Mouse (Mus musculus) brain, embryonic 14.5 days (tissue): ENCODE results near the gene Srebf2. TPM values are rescaled to one million over a fixed set of nuclear protein-coding genes. Genes with fewer than 3 reads are reported as not detected.

Experiments used
- DNase-seq: peaks from one replicate; pipeline ENCODE4 v3.0.0-alpha.2; 2011; ENCODE audit warnings: low read depth
- CTCF ChIP-seq: fragments of 200-500 bp; IDR thresholded peaks from 2 replicates; pipeline ENCODE4 v1.5.1; 2012; ENCODE audit warnings: inconsistent platforms, mild to moderate bottlenecking, moderate library complexity, borderline replicate concordance; ENCODE audit not compliant: insufficient read depth, insufficient read length; ENCODE audit errors: extremely low read depth
- POLR2A ChIP-seq: fragments of 200-500 bp; IDR thresholded peaks from 2 replicates; pipeline ENCODE4 v1.6.1; 2012; ENCODE audit warnings: mild to moderate bottlenecking, inconsistent platforms, borderline replicate concordance; ENCODE audit not compliant: poor library complexity, insufficient read depth, insufficient read length, severe bottlenecking; ENCODE audit errors: extremely low read depth
- polyA plus RNA-seq: library from polyadenylated mRNA; depleted of rRNA; stranded (reverse); fragments of >200 nt; gene quantifications from 2 replicates; pipeline ENCODE4 v1.2.3, GENCODE M21; 2012

Gene Srebf2
- polyA plus RNA-seq, 1 experiment, result 230 TPM

DNA sequence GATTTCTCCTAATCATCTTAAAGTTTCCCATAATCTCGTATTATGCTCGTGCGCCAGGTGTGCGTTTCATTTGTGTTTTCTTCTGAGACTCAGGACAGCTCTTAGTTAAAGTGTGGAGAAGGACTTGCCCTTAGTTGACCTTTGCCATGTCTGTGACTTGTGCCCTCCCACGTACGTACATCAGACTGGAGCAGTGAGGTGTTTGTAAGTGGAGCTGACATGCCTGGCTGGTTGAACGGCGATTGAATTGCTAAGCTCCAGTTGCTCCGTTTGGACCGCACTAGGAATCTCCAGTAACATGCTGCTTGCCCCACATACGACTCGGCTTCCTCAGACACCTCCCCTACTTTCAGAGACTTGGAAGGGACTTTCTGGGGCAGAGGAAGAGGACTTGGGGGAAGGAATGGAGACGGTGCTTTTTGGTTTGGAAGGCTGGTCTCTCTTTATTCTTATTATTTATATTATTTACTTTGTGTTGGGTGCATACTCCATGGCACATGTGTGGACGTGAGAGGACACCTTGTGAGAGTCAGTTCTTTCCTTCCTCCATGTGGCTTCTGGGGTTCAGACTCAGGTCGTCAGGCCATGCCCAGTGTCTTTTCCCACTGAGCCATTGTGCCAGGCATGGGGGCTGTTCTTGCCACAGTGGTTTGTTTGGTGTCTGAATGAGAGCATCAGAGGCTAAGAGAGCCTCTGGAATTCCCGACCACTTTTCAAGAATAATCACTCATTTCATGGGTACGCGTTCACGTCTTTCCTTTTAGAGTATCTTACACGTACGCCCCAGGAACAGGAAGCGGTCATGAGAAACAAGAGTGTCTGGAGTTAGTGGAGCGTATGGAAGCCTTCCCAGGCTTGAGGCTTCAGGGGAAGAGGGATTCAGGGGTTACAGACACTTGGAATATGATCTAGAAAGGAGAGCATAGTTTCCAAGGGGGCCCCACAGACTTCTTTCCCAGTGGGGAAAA lies 20.5 kb downstream of the Srebf2 start:
- DNase-seq, result no peak
- TF ChIP-seq POLR2A (no peak), CTCF (no peak)

DNA sequence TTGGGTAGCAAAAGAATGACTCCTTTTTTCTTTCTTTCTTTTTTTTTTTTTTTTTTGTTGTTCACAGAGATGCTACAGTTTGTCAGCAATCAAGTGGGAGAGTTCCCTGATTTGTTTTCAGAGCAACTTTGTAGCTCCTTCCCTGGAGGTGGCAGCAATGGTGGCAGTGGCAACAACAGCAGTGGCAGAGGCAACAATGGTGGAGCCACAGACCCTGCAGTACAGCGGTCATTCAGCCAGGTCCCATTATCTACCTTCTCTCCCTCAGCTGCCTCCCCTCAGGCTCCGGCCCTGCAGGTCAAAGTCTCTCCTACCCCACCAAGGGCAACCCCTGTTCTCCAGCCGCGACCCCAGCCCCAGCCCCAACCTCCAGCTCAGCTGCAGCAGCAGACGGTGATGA lies 22.7 kb downstream of the Srebf2 start:
- no peak for DNase-seq
- TF ChIP-seq CTCF (no peak), POLR2A (no peak)

DNA sequence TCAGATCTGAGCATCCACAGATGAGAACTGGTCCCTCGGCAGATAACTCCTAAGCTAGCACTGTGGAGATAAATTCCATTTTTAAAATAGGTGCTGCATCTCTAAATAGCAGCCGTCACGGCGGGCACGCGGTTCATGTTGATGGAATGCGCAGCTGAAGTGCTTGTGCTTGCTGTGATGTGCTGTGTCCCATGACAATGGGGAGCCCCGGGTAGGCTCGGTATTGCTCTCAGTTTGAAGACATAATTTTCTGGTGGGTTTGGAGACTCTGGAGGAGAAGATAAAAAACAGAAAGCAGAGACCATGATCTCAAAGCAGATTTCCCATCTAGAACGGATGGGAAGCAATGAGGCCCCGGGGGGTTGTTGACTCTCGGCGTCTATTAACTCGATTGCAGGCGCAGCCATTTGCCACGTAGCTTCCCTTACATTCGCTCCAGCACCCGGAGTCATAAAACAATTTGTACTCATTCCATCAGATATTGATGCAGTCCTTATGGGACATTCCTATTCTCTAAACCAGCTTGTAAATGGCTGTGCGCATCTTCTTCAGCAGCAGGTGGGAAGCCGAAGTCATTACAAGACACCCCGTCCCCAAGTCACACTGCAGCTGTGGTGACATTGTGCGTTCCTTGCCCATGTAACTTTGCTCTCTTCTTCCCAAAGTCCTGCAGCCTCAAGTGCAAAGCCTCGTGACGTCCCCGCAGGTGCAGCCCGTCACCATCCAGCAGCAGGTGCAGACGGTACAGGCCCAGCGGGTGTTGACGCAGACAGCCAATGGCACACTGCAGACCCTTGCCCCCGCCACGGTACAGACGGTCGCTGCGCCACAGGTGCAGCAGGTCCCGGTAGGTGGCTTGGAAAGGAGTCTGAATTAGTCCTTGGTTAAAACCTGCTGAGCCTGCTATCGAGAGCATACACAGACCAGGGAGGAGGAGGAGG lies 23.7 kb downstream of the Srebf2 start:
- DNase-seq, result no peak
- TF ChIP-seq POLR2A, result no peak
- TF ChIP-seq CTCF, result no peak

DNA sequence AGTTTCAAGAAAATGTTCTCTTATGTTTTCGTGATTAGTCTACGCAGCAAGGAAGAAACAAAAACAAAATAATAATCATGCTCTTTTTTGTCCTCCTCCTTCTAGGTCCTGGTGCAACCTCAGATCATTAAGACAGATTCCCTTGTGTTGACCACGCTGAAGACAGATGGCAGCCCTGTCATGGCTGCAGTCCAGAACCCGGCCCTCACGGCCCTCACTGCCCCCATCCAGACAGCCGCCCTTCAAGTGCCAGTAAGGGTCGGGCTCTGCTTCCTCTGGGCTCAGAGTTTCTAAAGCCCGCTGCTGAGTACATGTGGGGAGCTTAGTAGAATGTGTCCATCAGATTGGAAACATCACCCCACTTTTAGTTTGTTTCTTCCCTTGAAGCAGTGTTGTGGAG lies 25.7 kb downstream of the Srebf2 start:
- DNase-seq, result peak; percentile 25
- TF ChIP-seq CTCF (no peak), POLR2A (no peak)

DNA sequence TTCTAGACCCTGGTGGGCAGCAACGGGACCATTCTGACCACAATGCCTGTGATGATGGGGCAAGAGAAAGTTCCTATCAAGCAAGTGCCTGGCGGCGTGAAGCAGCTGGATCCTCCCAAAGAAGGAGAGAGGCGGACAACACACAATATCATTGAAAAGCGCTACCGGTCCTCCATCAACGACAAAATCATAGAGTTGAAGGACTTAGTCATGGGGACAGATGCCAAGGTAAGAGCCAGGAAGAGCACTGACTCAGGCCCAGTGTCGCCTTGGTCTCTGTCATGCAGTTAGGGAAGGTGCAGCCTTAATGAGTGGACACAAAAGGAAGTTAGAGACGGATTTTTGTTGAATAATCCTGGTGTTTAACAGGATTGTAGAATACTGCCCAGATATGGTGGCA lies 28.1 kb downstream of the Srebf2 start:
- no peak for DNase-seq
- TF ChIP-seq POLR2A, result no peak
- TF ChIP-seq CTCF, result no peak

DNA sequence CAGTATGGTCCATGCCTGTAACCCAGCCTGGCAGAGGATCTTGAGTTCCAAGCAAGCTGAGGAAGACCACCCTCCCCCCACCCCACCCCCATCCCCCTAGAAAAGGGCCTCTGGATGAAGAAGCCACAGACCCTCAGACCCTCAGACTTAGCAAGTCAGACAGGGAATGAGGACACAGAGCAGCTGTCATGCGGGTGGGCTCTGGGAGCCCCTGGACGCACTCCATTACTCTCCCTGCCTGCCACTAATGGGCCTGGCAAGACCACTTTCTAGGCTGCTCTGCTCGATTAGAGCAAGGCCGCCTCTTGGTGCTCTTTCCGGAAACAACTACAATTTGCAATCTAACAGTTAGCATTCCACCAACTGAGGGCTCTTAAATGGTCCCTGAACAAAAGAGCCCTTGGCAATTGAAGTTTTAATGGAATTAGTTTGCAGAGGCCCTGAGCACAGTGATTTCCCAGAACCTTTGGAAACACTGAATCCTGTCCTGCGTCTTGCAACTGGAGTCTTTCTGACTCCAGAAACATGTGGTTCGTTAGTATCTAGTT lies 30.8 kb downstream of the Srebf2 start:
- no peak for DNase-seq
- TF ChIP-seq CTCF (no peak), POLR2A (no peak)

DNA sequence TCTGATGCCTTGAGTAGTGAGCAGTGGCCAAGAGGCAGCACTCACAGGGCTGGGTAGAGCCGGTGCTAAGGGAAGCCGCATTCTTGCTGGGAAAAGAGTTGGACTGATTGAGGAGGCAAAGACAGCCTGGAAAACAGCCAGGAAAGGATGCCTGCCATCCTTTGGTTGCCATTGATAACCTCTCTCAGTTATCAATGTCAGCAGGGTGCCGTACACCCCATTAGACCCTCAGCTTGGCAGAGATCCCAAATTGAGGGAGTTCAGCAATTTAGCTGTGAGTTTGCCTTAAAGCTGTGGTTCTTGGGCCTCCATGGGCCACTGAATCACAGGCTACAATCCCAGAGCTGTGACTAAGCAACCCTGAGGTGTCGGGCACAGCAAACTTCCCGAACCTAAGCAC lies 34.1 kb downstream of the Srebf2 start:
- no peak for DNase-seq
- TF ChIP-seq CTCF (no peak), POLR2A (no peak)

DNA sequence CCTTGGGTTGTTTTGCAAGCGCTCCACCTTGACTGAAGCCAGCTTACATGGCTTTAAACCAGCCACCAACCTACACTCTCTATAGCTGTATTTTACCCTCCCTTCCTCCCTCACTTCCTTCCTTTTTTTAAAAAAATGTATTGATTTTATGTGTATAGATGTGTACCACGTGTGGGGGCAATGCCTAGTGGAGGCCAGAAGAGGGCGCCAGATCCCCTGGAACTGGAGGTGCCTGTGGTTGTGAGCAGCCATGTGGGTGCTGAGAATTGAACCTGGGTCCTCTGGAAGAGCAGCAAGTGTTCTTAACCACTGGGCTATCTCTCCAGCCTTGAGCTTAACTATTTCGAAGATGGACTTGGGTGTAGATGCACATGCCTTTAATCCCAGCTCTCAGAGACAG lies 35.3 kb downstream of the Srebf2 start:
- TF ChIP-seq CTCF (peak; percentile 23; the same call in 1 of the 2 replicates), POLR2A (no peak)
- DNase-seq, result no peak

DNA sequence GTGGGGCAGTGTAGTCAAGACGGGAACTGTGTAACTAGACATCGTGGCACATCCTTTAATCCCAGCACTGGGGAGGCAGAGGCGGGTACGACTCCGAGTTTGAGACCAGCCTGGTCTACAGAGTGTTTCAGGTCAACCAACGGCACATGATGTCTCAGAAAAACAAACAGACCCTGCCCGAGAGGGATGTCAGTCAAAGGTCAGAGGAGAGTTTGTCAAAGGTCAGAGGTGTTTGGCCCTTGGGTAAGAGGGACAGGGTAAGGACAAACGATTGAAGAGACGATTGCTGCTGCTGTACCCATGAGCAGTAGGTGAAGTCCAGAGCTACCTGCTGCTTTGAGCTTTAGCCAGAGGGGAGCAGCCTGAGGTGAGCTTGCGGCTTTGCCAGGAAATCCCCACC lies 36.6 kb downstream of the Srebf2 start:
- TF ChIP-seq CTCF (no peak), POLR2A (no peak)
- no peak for DNase-seq

DNA sequence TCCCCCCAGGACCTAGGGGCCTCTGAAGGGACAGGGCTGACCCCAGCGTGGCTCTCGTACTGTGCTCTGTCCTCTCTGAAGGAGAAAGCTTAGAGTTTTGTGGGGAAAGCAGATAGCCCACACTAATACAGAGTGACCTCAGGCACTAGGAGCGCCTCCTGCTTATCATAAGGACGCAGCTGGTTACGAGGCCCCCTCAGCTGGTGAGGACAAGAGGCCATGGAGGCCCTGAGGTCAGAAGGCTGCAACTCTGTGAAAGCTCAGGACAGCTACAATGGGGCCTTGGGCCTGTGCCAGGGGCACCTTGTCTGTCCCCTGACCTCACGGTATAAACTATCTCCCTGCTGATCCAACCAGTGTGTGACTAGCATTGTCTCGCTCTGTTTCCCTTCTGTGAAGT lies 37.2 kb downstream of the Srebf2 start:
- DNase-seq, result no peak
- TF ChIP-seq CTCF (no peak), POLR2A (no peak)

DNA sequence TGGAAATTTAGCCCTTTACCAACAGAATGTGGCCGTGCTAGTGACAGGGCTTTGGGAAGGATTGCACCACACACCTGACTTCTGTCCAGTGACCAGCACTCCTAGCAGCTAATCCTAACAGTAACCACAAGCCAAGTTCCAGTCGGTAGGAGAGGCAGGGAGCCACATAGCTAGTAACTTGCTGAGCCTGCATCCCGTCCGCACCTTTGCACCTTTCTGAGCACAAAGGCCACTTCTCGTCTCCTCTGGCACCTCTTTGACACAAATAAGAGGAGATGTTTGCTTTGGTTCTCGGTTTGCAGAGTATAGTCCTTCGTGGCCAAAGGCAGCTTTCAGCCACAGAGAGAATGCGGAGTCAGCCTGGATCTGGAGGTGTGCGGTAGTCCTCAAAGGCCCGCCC lies 37.7 kb downstream of the Srebf2 start:
- TF ChIP-seq CTCF (no peak), POLR2A (no peak)
- DNase-seq, result no peak
